Mouse (Mus musculus) neural tube, embryonic 14.5 days (tissue): ENCODE measurements at regions not wholly inside any gene's neighbourhood (a gene's known extent, or its start where the extent isn't known, plus 50 kb on each side); places are given as distances from the start of the nearest gene placed in this dataset.

Experiments
- ATAC-seq: fragments of 200-750 bp; cut with Nextera tagmentation; 2 replicates; pipeline ENCODE4 v1.8.0; 2017; ENCODE audit warnings: low read depth, mild to moderate bottlenecking, moderate TSS enrichment, moderate library complexity
- H3K27ac ChIP-seq: fragments of 300-500 bp; sonication (generic); 2 replicates; pipeline ENCODE4 v1.5.1; 2014; ENCODE audit warnings: low read depth, mild to moderate bottlenecking, control low read depth, low read length, moderate library complexity, mixed read lengths
- H3K27me3 ChIP-seq: fragments of 300-500 bp; sonication (generic); 2 replicates; pipeline ENCODE4 v1.6.1; 2014; ENCODE audit warnings: low read length; ENCODE audit not compliant: control insufficient read depth, insufficient read depth
- H3K36me3 ChIP-seq: fragments of 300-500 bp; sonication (generic); 2 replicates; pipeline ENCODE4 v1.6.1; 2014; ENCODE audit warnings: low read length, mixed read lengths; ENCODE audit not compliant: control insufficient read depth, insufficient read depth
- H3K4me1 ChIP-seq: fragments of 300-500 bp; sonication (generic); 2 replicates; pipeline ENCODE4 v1.6.1; 2014; ENCODE audit warnings: low read length; ENCODE audit not compliant: control insufficient read depth, insufficient read depth
- H3K4me2 ChIP-seq: fragments of 300-500 bp; sonication (generic); 2 replicates; pipeline ENCODE4 v1.6.1; 2014; ENCODE audit warnings: mild to moderate bottlenecking, low read depth, low read length, control low read depth
- H3K4me3 ChIP-seq: fragments of 300-500 bp; sonication (generic); 2 replicates; pipeline ENCODE4 v1.5.1; 2014; ENCODE audit warnings: low read depth, low read length, control low read depth, mixed read lengths
- H3K9ac ChIP-seq: fragments of 300-500 bp; sonication (generic); replicated peaks from 2 replicates; pipeline ENCODE4 v1.6.1; 2014; ENCODE audit warnings: low read depth, mild to moderate bottlenecking, control low read depth, low read length, mixed read lengths
- H3K9me3 ChIP-seq: fragments of 300-500 bp; sonication (generic); 2 replicates; pipeline ENCODE4 v1.6.1; 2016; ENCODE audit warnings: low read length; ENCODE audit not compliant: control insufficient read depth
- WGBS: fragments of 180-500 bp; shearing (Covaris S2); extraction: QIAGEN DNeasy Blood & Tissue Kit; methylation state at CpG from one replicate; pipeline ENCODE4 v1.1.7; 2014; 5-methylcytosine and 5-hydroxymethylcytosine counted together

GRCm38 (mm10) chr19:26974576-26975204 lies 89.0 kb downstream of the Gm815 start:
- H3K9ac ChIP-seq = no peak overlapping the region
- H3K4me2 ChIP-seq = no peak overlapping the region
- H3K27me3 ChIP-seq = no peaks in the 10 kb centered on the region
- 92% methylated on average over 3 of the region's 3 CpGs for WGBS
- H3K4me3 ChIP-seq = no peak overlapping the region
- no peaks in the 10 kb centered on the region for H3K36me3 ChIP-seq
- ATAC-seq = no peak
- peaks cover 16% of the 10 kb centered on the region for H3K4me1 ChIP-seq
- no peaks in the 10 kb centered on the region for H3K9me3 ChIP-seq
- no peak overlapping the region for H3K27ac ChIP-seq

GRCm38 (mm10) chr19:26976604-26977322 lies 91.1 kb downstream of the Gm815 start:
- H3K4me2 ChIP-seq = no peak overlapping the region
- H3K9ac ChIP-seq = no peak overlapping the region
- ATAC-seq = no peak
- WGBS = 40% methylated on average over 7 of the region's 7 CpGs
- H3K4me3 ChIP-seq = no peak overlapping the region
- H3K36me3 ChIP-seq = no peaks in the 10 kb centered on the region
- H3K4me1 ChIP-seq = peaks cover 16% of the 10 kb centered on the region
- no peak overlapping the region for H3K27ac ChIP-seq
- no peaks in the 10 kb centered on the region for H3K27me3 ChIP-seq
- H3K9me3 ChIP-seq = no peaks in the 10 kb centered on the region

GRCm38 (mm10) chr19:26977887-26978639 lies 92.4 kb downstream of the Gm815 start:
- Histone ChIP-seq H3K9ac (no peak overlapping the region), H3K4me3 (no peak overlapping the region)

GRCm38 (mm10) chr19:26978640-26979007 lies 92.9 kb downstream of the Gm815 start:
- no peak overlapping the region for H3K9ac ChIP-seq
- no peaks in the 10 kb centered on the region for H3K36me3 ChIP-seq
- peaks cover 16% of the 10 kb centered on the region for H3K4me1 ChIP-seq
- H3K27ac ChIP-seq = peak overlapping the region; percentile 30
- H3K27me3 ChIP-seq = no peaks in the 10 kb centered on the region
- no peaks in the 10 kb centered on the region for H3K9me3 ChIP-seq
- peak; percentile 18; the same call in 1 of the 2 replicates for ATAC-seq
- 44% methylated on average over 3 of the region's 3 CpGs for WGBS
- no peak overlapping the region for H3K4me3 ChIP-seq
- no peak overlapping the region for H3K4me2 ChIP-seq

More at GRCm38 (mm10) chr19:26977887-26978639, 92.4 kb downstream of the Gm815 start:
- peak; percentile 81 for ATAC-seq
- H3K4me1 ChIP-seq = peaks cover 16% of the 10 kb centered on the region
- no peaks in the 10 kb centered on the region for H3K9me3 ChIP-seq
- WGBS = 17% methylated on average over 14 of the region's 14 CpGs
- no peaks in the 10 kb centered on the region for H3K27me3 ChIP-seq
- H3K4me2 ChIP-seq = peak overlapping the region; percentile 17; the same call in 1 of the 2 replicates
- H3K27ac ChIP-seq = peak overlapping the region; percentile 30
- no peaks in the 10 kb centered on the region for H3K36me3 ChIP-seq

GRCm38 (mm10) chr19:26979322-26979721 lies 93.6 kb downstream of the Gm815 start:
- H3K27me3 ChIP-seq = no peaks in the 10 kb centered on the region
- H3K9me3 ChIP-seq = no peaks in the 10 kb centered on the region
- peaks cover 16% of the 10 kb centered on the region for H3K4me1 ChIP-seq
- no peak overlapping the region for H3K4me3 ChIP-seq
- no peak overlapping the region for H3K4me2 ChIP-seq
- no peak for ATAC-seq
- no peak overlapping the region for H3K27ac ChIP-seq
- H3K9ac ChIP-seq = no peak overlapping the region
- WGBS = 73% methylated on average over 2 of the region's 2 CpGs
- no peaks in the 10 kb centered on the region for H3K36me3 ChIP-seq

- Histone ChIP-seq H3K27ac (no peak overlapping the region), H3K4me1 (no peaks in the 10 kb centered on the region), H3K9ac (no peak overlapping the region), H3K4me2 (no peak overlapping the region), H3K27me3 (no peaks in the 10 kb centered on the region), H3K36me3 (no peaks in the 10 kb centered on the region), H3K4me3 (no peak overlapping the region), H3K9me3 (no peaks in the 10 kb centered on the region)
- WGBS = 90% methylated on average over 1 of the region's 1 CpGs
- ATAC-seq = no peak
These were observed 101.0 kb downstream of the Gm815 start for GRCm38 (mm10) chr19:26986672-26987071.

GRCm38 (mm10) chr19:26987197-26987596 lies 101.5 kb downstream of the Gm815 start:
- 78% methylated on average over 3 of the region's 3 CpGs for WGBS
- Histone ChIP-seq H3K27ac (no peak overlapping the region), H3K9ac (no peak overlapping the region), H3K9me3 (no peaks in the 10 kb centered on the region), H3K4me1 (no peaks in the 10 kb centered on the region), H3K36me3 (no peaks in the 10 kb centered on the region), H3K4me3 (no peak overlapping the region), H3K27me3 (no peaks in the 10 kb centered on the region), H3K4me2 (no peak overlapping the region)
- no peak for ATAC-seq

GRCm38 (mm10) chr19:26987909-26988456 lies 102.3 kb downstream of the Gm815 start:
- Histone ChIP-seq H3K9ac (no peak overlapping the region), H3K4me1 (no peaks in the 10 kb centered on the region), H3K4me2 (no peak overlapping the region), H3K4me3 (no peak overlapping the region), H3K36me3 (no peaks in the 10 kb centered on the region), H3K27ac (no peak overlapping the region), H3K27me3 (no peaks in the 10 kb centered on the region), H3K9me3 (no peaks in the 10 kb centered on the region)
- 90% methylated on average over 6 of the region's 6 CpGs for WGBS
- no peak for ATAC-seq
